Mouse (Mus musculus) stomach, embryonic 14.5 days (tissue): Measurements from ENCODE around the gene Dhodh. TPM values are rescaled to one million over a fixed set of nuclear protein-coding genes. Genes with fewer than 3 reads are reported as not detected.

Experiments used
- ATAC-seq: fragments of 200-750 bp; cut with Nextera tagmentation; 2 replicates; pipeline ENCODE4 v1.8.0; 2017; ENCODE audit warnings: low read depth, moderate TSS enrichment; ENCODE audit not compliant: insufficient number of reproducible peaks, insufficient read depth, low FRiP score
- H3K27ac ChIP-seq: fragments of 300-500 bp; sonication (generic); 2 replicates; pipeline ENCODE4 v1.5.1; 2014; ENCODE audit warnings: mild to moderate bottlenecking, low read length, moderate library complexity, mixed read lengths
- H3K27me3 ChIP-seq: fragments of 300-500 bp; sonication (generic); 2 replicates; pipeline ENCODE4 v1.6.1; 2014; ENCODE audit warnings: low read length, control low read depth, mixed read lengths; ENCODE audit not compliant: control insufficient read depth, insufficient read depth
- H3K36me3 ChIP-seq: fragments of 300-500 bp; sonication (generic); 2 replicates; pipeline ENCODE4 v1.6.1; 2014; ENCODE audit warnings: mild to moderate bottlenecking, control low read depth, low read length, moderate library complexity, mixed read lengths; ENCODE audit not compliant: control insufficient read depth, insufficient read depth
- H3K4me1 ChIP-seq: fragments of 300-500 bp; sonication (generic); 2 replicates; pipeline ENCODE4 v1.6.1; 2014; ENCODE audit warnings: low read length, control low read depth, mixed read lengths; ENCODE audit not compliant: control insufficient read depth, insufficient read depth
- H3K4me2 ChIP-seq: fragments of 300-500 bp; sonication (generic); replicated peaks from 2 replicates; pipeline ENCODE4 v1.6.1; 2014; ENCODE audit warnings: low read depth, low read length, control low read depth
- H3K4me3 ChIP-seq: fragments of 300-500 bp; sonication (generic); 2 replicates; pipeline ENCODE4 v1.5.1; 2014; ENCODE audit warnings: low read depth, low read length, control low read depth
- H3K9ac ChIP-seq: fragments of 300-500 bp; sonication (generic); replicated peaks from 2 replicates; pipeline ENCODE4 v1.6.1; 2014; ENCODE audit warnings: low read depth, mild to moderate bottlenecking, control low read depth, low read length, moderate library complexity, mixed read lengths
- H3K9me3 ChIP-seq: fragments of 300-500 bp; sonication (generic); 2 replicates; pipeline ENCODE4 v1.6.1; 2016; ENCODE audit warnings: low read depth, low read length, control low read depth; ENCODE audit not compliant: control insufficient read depth
- WGBS: fragments of 180-500 bp; shearing (Covaris S2); extraction: QIAGEN DNeasy Blood & Tissue Kit; methylation state at CpG from one replicate; pipeline ENCODE4 v1.1.7; 2014; 5-methylcytosine and 5-hydroxymethylcytosine counted together
- polyA plus RNA-seq: library from polyadenylated mRNA; unstranded; fragments of >200 nt; fragmentation: Nextera tagmentation; extraction: Ambion mirVana; gene quantifications from 2 replicates; pipeline ENCODE4 v1.2.1, GENCODE M21; 2014

Dhodh gene
- polyA plus RNA-seq, 1 experiment from 2014 or later, result 45.1 TPM

- H3K4me3 ChIP-seq, result no peak overlapping the region
- ATAC-seq, result no peak
- H3K9ac ChIP-seq, result no peak overlapping the region
- no peaks in the 10 kb centered on the region for H3K27me3 ChIP-seq
- no peak overlapping the region for H3K4me2 ChIP-seq
- H3K27ac ChIP-seq, result no peak overlapping the region
- 0 out of 2 replicates have a peak, but pooled peaks cover 2% of the 10 kb centered on the region for H3K9me3 ChIP-seq
- H3K36me3 ChIP-seq, result no peaks in the 10 kb centered on the region
- WGBS, result 82% methylated on average over 4 of the region's 4 CpGs
- no peaks in the 10 kb centered on the region for H3K4me1 ChIP-seq
Observed at GRCm38 (mm10) chr8:109584293-109584692, 24.2 kb downstream of the Dhodh start.

GRCm38 (mm10) chr8:109578900-109579301, 29.6 kb downstream of the Dhodh start, which contains the start of gene Hp:
Gene Hp (minus strand): TSS chr8:109579172.
- H3K9me3 ChIP-seq, result 0 out of 2 replicates have a peak, but pooled peaks cover 2% of the 10 kb centered on the region
- H3K4me1 ChIP-seq, result no peaks in the 10 kb centered on the region
- no peaks in the 10 kb centered on the region for H3K27me3 ChIP-seq
- no peak within 1 kb of the TSS for H3K4me3 ChIP-seq
- H3K4me2 ChIP-seq, result no peak within 1 kb of the TSS
- no peaks in the 10 kb centered on the region for H3K36me3 ChIP-seq
- H3K27ac ChIP-seq, result no peak within 1 kb of the TSS
- no peak within 1 kb of the TSS for H3K9ac ChIP-seq
- WGBS, result 61% methylated on average over 8 of the region's 8 CpGs
- ATAC-seq, result no peak

- H3K27me3 ChIP-seq, result no peaks in the 10 kb centered on the region
Observed at GRCm38 (mm10) chr8:109576311-109576710, 32.2 kb downstream of the Dhodh start.

DNA sequence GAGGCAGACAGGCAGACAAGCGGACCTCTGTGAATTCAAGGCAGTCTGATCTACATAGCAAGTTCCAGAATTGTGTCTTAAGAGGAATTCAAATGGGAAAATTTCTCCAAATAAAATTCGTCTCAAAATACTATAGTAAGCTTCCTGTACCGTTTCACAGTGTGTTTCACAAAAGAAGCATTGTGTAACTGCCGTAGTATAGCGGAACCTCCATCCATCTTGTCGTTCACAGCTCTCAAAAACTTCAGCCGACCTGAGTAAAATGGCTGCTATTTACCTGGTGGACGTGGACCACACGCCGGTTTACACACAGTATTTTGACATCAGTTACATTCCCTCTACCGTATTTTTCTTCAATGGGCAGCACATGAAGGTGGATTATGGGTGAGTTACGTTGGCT, 37.3 kb downstream of the Dhodh start:
- H3K9ac ChIP-seq, result no peak overlapping the region

More at GRCm38 (mm10) chr8:109576311-109576710, 32.2 kb downstream of the Dhodh start:
- no peak for ATAC-seq
- H3K9me3 ChIP-seq, result no peaks in the 10 kb centered on the region
- no peak overlapping the region for H3K4me2 ChIP-seq
- 71% methylated on average over 4 of the region's 4 CpGs for WGBS
- H3K4me1 ChIP-seq, result no peaks in the 10 kb centered on the region
- no peak overlapping the region for H3K4me3 ChIP-seq
- no peaks in the 10 kb centered on the region for H3K36me3 ChIP-seq
- no peak overlapping the region for H3K9ac ChIP-seq
- H3K27ac ChIP-seq, result no peak overlapping the region

DNA sequence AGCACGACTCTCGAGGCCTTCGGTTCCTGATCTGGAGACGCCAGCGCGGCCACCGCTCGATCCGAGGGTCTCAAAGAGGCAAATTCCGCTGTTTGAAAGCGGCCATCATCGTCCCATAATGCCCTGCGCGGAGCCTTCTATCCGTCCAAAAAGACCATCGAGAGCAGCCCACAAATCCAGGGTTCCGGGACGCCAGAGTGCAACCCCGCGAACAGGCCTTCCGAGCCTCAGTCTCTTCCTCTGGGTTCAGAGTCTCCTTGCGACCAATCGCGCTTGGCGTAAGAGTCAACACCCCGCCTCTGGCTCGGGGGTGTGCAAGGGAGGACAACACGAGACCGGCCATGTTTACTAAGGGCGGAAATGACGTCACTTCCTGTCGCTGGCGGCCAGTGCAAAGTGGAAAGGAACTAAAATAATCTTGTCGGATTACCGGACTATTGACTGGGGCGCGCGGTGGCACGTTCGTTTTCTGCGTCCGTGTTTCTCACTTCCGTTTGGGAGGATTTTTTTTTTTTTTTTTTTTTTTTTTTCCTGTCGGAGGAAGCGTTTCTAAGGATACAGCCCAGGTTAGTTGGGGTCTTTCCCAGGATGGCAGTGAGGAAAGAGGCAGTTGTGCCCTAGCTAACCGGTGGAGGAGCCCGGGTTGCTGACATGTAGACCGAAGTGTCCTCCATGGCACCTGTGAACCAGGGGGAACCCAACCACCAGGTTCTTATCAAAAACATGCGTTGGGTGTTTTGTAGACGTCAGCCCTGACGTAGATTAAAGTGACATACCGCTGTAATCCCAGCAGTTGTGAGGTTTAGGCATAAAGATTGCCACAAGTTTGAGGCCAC, 42.8 kb downstream of the Dhodh start, which contains the start of the genes Dhx38 and Txnl4b:
Dhx38 (minus strand) TSS at position 364 of the 836 bp plus-strand sequence.
Txnl4b (plus strand) TSS at position 395 of the 836 bp plus-strand sequence.
- Histone ChIP-seq H3K4me1 (peaks cover 8% of the 10 kb centered on the region; the same call in 1 of the 2 replicates), H3K4me2 (peak within 1 kb of the TSS; percentile 94), H3K9ac (peak within 1 kb of the TSS; percentile 88), H3K27ac (peak within 1 kb of the TSS; percentile 90), H3K27me3 (no peaks in the 10 kb centered on the region), H3K9me3 (no peaks in the 10 kb centered on the region), H3K4me3 (peak within 1 kb of the TSS; percentile 80), H3K36me3 (peaks cover 16% of the 10 kb centered on the region)
- ATAC-seq, result peak; percentile 100
- WGBS, result under 1% methylated on average over 52 of the region's 52 CpGs

More for the DNA sequence above, 37.3 kb downstream of the Dhodh start:
- Histone ChIP-seq H3K36me3 (no peaks in the 10 kb centered on the region; the same call in none of the 2 replicates), H3K4me1 (no peaks in the 10 kb centered on the region), H3K4me2 (no peak overlapping the region), H3K27ac (no peak overlapping the region), H3K9me3 (no peaks in the 10 kb centered on the region), H3K4me3 (no peak overlapping the region), H3K27me3 (no peaks in the 10 kb centered on the region)
- ATAC-seq, result no peak
- 87% methylated on average over 12 of the region's 12 CpGs for WGBS

- WGBS, result 6% methylated on average over 10 of the region's 10 CpGs
- no peak for ATAC-seq
- H3K27ac ChIP-seq, result peak overlapping the region; percentile 90
Observed at GRCm38 (mm10) chr8:109564766-109565165, 43.7 kb downstream of the Dhodh start.

DNA sequence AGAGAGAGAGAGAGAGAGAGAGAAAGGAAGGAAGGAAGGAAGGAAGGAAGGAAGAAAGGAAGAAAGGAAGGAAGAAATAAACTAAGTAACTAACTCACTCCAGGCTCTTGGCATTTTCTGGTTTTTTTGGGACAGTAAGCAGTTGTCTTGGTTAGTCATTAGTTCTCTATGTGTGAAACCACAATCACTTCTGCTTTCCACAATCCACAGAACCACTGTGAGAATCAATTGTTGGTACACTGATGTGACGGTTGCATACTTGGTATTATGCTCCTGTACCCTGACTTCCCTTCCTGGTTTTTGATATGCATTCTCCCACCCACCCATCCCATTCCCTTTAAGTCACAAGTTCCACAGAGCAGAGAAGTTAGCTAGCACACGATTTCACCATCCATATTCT, 44.6 kb downstream of the Dhodh start:
- Histone ChIP-seq H3K4me1 (peaks cover 8% of the 10 kb centered on the region; the same call in 1 of the 2 replicates), H3K4me3 (no peak overlapping the region), H3K36me3 (peaks cover 34% of the 10 kb centered on the region), H3K9ac (no peak overlapping the region), H3K9me3 (no peaks in the 10 kb centered on the region), H3K4me2 (peak overlapping the region; percentile 94; the same call in 1 of the 2 replicates), H3K27me3 (no peaks in the 10 kb centered on the region), H3K27ac (no peak overlapping the region)
- no peak for ATAC-seq
- 74% methylated on average over 2 of the region's 2 CpGs for WGBS

More at GRCm38 (mm10) chr8:109564766-109565165, 43.7 kb downstream of the Dhodh start:
- Histone ChIP-seq H3K27me3 (no peaks in the 10 kb centered on the region), H3K9ac (peak overlapping the region; percentile 88), H3K4me2 (peak overlapping the region; percentile 94), H3K9me3 (no peaks in the 10 kb centered on the region), H3K4me1 (peaks cover 8% of the 10 kb centered on the region; the same call in 1 of the 2 replicates), H3K36me3 (peaks cover 25% of the 10 kb centered on the region), H3K4me3 (peak overlapping the region; percentile 80)

GRCm38 (mm10) chr8:109551663-109552062, 56.8 kb downstream of the Dhodh start:
- ATAC-seq, result no peak

More at GRCm38 (mm10) chr8:109551663-109552062, 56.8 kb downstream of the Dhodh start:
- H3K9me3 ChIP-seq, result no peaks in the 10 kb centered on the region
- WGBS, result 43% methylated on average over 3 of the region's 3 CpGs
- peaks cover 89% of the 10 kb centered on the region for H3K36me3 ChIP-seq
- no peaks in the 10 kb centered on the region for H3K27me3 ChIP-seq
- H3K4me3 ChIP-seq, result no peak overlapping the region
- no peak overlapping the region for H3K9ac ChIP-seq
- H3K27ac ChIP-seq, result no peak overlapping the region
- no peak overlapping the region for H3K4me2 ChIP-seq
- no peaks in the 10 kb centered on the region for H3K4me1 ChIP-seq
